Mouse (Mus musculus): ENCODE results near the gene Wfdc2.

The Wfdc2 gene

GRCm38 (mm10) chr2:164562391-164563188 lies at the start of gene Wfdc2:
Gene Wfdc2, plus strand, starts transcription at chr2:164562413.
- DNase-seq, result peak; percentile 56 to 74

DNA sequence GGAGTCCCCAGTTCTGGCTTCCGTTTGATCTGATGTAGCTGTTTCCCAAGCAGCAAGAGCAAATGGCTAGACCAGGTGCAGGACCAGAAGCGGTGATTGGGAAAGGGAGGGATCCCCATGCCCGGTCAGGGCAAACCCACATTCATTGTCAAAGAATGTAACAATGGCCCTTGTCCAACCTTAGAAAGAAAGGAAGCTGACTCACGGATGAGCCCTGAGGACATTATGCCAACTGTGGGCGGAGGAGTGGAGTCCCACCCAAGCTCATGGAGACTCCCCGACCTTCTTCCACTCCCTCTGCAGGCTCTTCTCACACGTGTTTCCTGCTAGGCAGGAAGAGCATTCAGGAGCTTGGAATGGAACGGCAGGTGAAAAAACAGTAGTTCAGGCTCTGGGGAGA lies 48.8 kb upstream of the Wfdc2 start:
- DNase-seq, result peak in 1 of 2 experiments; percentile 43

DNA sequence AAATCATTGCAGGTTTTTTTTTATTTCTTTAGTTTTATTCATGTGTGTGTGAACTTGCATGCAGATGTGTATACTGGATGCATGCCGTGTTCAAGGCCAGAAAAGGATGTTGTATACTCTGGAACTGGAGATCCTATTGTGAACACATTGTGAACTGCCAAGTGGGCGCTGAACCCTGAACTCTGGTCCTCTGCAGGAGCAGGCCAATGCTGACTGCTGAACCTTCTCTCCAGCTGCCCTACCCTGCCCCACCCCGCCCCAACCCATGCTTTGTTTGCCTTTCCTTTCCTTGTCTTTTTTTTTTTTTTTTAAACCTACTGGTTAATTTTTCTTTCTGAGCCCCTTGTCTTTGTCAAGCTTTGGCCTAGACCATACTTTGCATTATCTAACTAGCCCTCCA lies 47.3 kb upstream of the Wfdc2 start:
- DNase-seq, result no peak

GRCm38 (mm10) chr2:164515897-164516296 lies 46.3 kb upstream of the Wfdc2 start:
- DNase-seq, result no peak

GRCm38 (mm10) chr2:164516592-164516991 lies 45.6 kb upstream of the Wfdc2 start:
- no peak for DNase-seq

- peak; percentile 63 to 66 for DNase-seq
Observed at GRCm38 (mm10) chr2:164517485-164518221, 44.6 kb upstream of the Wfdc2 start.

GRCm38 (mm10) chr2:164518266-164519170 lies 43.7 kb upstream of the Wfdc2 start:
- DNase-seq, result peak in 1 of 2 experiments; percentile 39

GRCm38 (mm10) chr2:164519171-164519526 lies 43.1 kb upstream of the Wfdc2 start:
- no peak for DNase-seq

DNA sequence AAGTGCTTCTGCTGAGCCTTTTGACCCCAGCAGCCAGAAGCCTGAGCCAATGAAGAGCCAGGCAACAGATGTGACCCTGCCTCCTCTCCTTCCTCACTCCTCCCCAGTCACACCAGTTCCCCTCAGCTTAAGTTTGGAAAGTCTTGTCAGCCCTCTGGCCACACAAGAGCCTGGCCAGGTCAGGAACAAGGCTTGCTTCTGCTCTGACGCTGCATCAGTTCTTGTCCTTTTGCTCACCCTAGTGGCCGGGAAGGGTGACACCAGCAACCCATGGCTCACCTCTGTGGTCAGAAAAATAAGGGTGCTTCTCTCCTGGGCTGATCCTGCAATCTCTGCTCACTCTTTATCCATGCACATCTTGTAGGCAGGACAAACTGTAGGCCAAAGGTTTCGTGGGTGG lies 41.4 kb upstream of the Wfdc2 start:
- DNase-seq, result peak; percentile 64 to 77

DNA sequence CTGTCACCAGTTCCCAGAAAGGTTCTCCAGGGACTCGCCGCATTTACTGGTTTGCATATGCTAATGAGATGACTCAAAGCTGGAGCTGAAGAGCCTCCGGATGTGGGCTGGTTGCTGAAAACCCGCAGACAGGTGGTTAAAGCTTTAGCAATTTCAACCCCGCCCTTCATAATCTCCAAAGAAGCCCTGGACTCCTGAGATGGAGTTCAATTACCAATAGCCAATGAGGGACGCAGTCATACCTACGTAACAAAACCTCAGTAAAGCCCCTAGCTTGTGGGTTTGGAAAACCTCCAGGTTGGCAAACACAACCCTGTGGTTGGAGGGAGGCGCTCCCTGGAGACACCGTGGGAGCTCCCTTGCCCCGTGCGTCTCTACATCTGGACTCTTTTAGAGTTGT lies 40.4 kb upstream of the Wfdc2 start:
- no peak for DNase-seq

- no peak for DNase-seq
Observed at GRCm38 (mm10) chr2:164522280-164522679, 39.9 kb upstream of the Wfdc2 start.

GRCm38 (mm10) chr2:164523301-164523773 lies 38.9 kb upstream of the Wfdc2 start:
- no peak for DNase-seq

DNA sequence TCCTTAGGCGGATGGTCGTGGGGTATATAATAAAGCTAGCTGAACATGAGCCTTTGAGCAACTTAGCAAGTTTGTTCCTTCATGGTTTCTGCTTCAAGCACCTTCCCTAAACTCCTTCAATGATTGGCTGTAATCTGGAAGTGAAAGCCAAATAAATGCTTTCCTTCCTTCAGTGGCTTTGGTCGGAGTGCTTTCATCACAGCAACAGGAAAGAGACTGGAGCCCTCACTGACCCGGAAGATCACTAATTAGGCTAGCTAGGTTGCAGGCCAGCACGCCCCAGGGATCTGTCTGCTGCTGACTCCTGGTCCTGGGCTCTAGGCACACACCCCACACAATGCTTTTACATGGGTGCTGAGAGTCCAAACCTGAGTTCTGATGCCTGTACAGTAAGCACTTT lies 33.7 kb upstream of the Wfdc2 start:
- DNase-seq, result no peak

DNA sequence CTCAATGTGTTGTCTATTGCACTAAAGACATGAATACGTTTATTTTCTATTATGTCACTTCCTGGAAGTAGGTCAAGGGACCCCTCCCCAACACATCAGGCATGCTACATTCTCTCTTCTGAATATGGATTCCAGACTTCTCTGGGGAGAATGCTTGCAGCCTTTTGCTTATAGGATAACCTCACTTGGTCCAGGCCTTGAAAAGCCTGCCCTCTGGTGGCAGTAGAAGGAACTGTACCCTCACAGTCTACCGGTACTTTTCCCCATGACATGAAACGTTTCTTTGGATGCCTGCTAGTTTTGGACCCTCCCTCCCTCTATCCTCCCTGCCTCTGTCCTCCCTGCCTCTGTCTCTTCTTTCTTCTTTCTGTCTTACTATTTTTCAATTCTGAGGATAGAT lies 31.0 kb upstream of the Wfdc2 start:
- DNase-seq, result peak; percentile 88 to 90

DNA sequence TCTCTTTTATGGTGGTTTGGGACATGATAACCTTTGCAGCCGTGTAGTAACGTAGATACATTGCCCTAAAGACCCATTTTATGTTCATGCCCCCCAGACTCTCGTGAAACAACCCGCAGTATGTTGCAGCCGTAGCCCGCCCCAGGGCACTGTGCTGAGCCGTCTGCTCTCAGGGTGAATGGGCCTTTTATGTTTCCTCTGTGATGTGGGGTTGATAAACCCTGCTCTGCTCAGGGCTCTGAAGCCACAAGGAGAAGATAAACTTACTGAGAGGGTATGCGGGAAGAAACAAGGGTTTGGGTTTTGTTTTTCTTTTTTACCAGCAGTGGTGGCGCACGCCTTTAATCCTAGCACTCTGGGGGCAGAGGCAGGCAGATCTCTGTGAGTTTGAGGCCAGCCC lies 27.9 kb upstream of the Wfdc2 start:
- DNase-seq, result no peak

DNA sequence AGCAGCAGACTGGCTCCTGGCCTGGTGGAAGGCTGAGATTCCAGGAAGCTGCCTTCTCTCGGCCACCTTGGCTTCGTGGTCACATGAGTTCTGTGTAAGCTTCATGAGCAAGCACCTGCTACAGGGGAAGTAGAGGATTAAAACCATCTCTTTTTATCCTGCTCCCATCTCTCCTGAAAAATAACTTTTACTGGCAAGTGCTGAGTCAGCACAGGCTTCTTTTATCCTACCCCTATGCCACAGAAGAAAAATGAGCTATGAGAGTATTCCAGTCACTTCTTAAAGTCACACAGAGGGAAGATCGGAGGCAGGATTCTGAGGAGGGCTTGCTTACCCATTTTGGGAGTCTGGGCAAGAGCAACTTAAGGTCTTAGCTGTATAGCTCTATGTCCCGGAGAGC lies 25.2 kb upstream of the Wfdc2 start:
- DNase-seq, result no peak

- DNase-seq, result no peak
Observed at GRCm38 (mm10) chr2:164540652-164541427, 21.4 kb upstream of the Wfdc2 start.

DNA sequence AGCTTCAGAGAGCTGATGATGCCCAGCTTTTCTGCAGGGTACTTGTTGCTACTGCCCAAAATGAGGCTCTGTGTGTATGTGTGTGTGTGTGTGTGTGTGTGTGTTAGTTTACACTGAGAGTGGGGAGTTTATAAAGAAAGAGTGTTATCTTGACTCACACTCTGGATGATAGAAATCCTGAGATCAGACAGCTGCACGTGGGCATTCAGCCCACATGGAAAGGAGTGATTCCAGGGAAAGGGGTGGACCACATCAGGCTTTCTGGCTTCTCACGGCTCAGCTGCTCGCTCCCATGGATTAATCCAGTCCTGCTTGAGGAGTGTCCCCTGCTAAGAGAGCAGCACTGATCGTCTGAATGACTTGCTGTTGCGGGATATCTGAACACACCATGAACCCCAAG lies 20.1 kb upstream of the Wfdc2 start:
- no peak for DNase-seq

DNA sequence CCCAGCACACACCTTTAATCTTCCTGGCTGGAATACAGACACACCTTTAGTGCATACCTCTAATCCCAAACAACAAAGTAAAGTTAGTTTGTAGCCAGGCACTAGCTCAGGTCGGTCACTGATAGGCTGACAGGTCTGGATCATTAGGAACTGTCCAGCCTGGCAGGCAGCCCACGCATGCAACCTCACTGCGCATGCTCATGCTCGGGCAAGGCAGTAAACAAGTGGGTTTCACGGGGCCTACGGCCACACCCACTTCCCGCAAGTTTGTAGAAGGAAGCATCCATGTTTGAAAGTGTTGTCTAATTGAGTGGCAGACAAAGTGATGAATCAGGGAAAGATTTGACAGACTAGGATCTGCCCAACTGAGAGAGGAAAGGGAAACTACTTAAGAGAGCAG lies 19.6 kb upstream of the Wfdc2 start:
- DNase-seq, result no peak

- peak in 1 of 2 experiments; percentile 37 for DNase-seq
Observed at GRCm38 (mm10) chr2:164543745-164544144, 18.5 kb upstream of the Wfdc2 start.

DNA sequence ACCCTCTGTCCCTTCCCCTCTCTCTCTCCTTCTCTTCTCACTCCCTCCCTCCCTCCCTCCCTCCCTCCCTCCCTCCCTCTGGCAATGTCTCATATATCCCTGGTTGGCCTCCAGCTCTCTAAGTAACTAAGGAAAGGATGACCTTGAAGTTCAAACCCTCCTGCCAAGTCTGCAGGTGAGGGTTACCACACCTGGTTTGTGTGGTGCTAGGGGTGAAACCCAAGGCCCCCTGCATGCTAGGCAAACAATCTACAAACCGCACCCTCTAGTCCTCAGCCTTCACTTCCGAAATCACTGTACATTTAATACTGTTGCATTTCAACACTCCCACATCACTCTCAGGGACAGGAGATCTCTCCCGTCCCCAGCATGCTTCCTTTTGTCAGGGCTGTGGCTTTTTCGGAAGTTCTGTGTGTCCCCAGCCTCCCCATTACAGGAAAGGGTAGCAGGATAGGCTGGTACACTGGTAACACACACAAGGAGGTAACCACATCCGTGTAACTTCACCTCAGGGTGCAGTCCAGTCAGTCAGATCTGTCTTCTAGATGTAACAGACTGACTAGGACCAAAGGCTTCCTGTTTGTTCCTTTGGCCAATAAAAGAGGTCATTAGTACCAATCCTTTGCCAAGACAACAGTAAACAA lies 17.6 kb upstream of the Wfdc2 start:
- no peak for DNase-seq

GRCm38 (mm10) chr2:164549338-164549737 lies 12.9 kb upstream of the Wfdc2 start:
- no peak for DNase-seq

All from kidney, postnatal 4 days (tissue).